Mouse (Mus musculus): ENCODE data around the gene Spindoc. TPM values are rescaled to one million over a fixed set of nuclear protein-coding genes. Genes with fewer than 3 reads are reported as not detected.

The Spindoc gene
- polyA plus RNA-seq, 1 experiment, result 43.8 TPM

DNA sequence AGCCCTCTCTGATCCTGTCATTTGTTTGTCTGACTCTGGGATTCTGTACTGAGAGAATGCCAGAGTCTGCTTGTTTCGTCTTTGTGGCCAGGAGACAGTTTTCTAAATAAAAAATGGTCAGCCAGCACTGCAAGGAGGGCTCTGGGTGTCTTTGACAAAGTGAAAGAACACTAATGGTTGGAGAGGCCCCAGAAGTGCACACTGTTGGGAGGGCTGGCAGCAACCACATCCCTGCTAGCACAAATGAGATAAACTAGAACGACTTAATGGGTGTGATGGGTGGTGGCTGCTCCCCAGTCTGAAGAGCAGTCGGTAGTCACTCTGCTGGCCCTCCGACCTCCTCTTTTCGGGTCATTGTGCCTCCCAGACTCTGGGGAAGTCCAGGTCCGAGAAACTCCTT lies 36.3 kb upstream of the Spindoc start:
- H3K27me3 ChIP-seq (ENCODE audit: control insufficient read depth, insufficient read depth, low read length, poor library complexity, severe bottlenecking), result no peaks in the 10 kb centered on the region
- no peaks in the 10 kb centered on the region for H3K9me3 ChIP-seq (replicated peaks; ENCODE audit: control insufficient read depth, insufficient read depth, low read length, poor library complexity, severe bottlenecking)
- no peak overlapping the region for H3K4me3 ChIP-seq (ENCODE audit: low read depth, low read length)
- H3K27ac ChIP-seq (ENCODE audit: insufficient read depth, low read length), result no peak overlapping the region
- no peak for TF ChIP-seq POLR2A (IDR thresholded peaks at IDR 0.05; ENCODE audit: insufficient read depth, low read length)
- no peak for TF ChIP-seq EP300 (IDR thresholded peaks at IDR 0.05; ENCODE audit: insufficient read depth, low read depth, low read length)
- no peak for TF ChIP-seq CTCF (IDR thresholded peaks at IDR 0.05; ENCODE audit: low read depth, low read length)
- no peaks in the 10 kb centered on the region for H3K36me3 ChIP-seq (ENCODE audit: control insufficient read depth, insufficient read depth, low read length, poor library complexity, severe bottlenecking)
- H3K9ac ChIP-seq (ENCODE audit: low read depth, poor library complexity, severe bottlenecking), result no peak overlapping the region
- no peaks in the 10 kb centered on the region for H3K4me1 ChIP-seq (ENCODE audit: control insufficient read depth, insufficient read depth, low read length)

DNA sequence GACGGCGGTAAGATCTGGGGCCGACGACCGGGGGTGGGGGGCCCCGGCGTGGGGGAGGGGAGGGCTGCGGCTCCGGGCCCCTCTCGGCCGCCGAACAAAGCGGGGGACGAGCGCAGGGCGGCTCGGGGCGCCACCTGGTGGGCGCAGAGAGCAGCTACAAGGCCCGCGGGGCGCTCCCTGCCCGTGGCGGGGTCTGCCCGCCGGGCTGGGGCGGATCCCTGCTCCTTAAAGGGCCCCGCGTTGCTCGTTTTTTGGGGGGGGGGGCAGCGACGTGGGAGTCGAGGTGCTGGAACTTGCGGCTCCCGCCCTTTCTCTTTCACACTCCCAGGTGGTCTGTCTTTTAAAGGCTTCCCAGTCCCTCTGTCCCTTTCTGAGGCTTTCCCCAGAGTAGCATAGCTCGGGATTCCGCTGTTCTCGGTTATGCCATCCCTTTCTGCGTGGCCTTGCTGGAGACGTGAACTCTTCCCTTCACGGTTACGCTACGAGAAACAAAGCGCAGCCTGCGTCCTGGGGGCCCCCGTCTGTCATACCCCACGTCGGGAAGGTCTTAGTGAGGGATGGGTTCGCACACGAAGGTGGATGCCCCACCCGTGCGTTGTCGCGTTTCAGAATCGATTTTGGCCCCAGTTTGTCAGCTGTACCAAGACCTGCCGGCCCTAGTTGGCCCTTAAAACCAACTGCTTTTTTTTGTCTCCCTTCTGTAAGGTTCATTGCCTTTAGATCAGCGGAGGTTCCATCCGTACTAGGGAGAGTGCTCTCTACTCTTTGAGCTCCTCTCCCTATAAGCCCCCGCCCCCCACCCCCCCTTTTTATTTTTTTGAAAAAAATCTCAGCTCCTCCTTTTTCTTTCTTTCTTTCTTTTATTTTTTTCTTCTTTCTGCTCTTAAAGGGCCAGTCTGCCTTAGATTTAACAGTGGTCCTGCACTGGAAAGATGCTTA lies 35.4 kb upstream of the Spindoc start:
- TF ChIP-seq CTCF (IDR thresholded peaks at IDR 0.05; ENCODE audit: low read depth, low read length) (peak; percentile 58), POLR2A (IDR thresholded peaks at IDR 0.05; ENCODE audit: insufficient read depth, low read length) (no peak)
- Histone ChIP-seq H3K9me3 (replicated peaks; ENCODE audit: control insufficient read depth, insufficient read depth, low read length, poor library complexity, severe bottlenecking) (no peaks in the 10 kb centered on the region), H3K27me3 (ENCODE audit: control insufficient read depth, insufficient read depth, low read length, poor library complexity, severe bottlenecking) (no peaks in the 10 kb centered on the region), H3K4me3 (ENCODE audit: low read depth, low read length) (peak overlapping the region; percentile 55), H3K4me1 (ENCODE audit: control insufficient read depth, insufficient read depth, low read length) (no peaks in the 10 kb centered on the region), H3K9ac (ENCODE audit: low read depth, poor library complexity, severe bottlenecking) (peak overlapping the region; percentile 93), H3K27ac (ENCODE audit: insufficient read depth, low read length) (no peak overlapping the region), H3K36me3 (ENCODE audit: control insufficient read depth, insufficient read depth, low read length, poor library complexity, severe bottlenecking) (no peaks in the 10 kb centered on the region)

DNA sequence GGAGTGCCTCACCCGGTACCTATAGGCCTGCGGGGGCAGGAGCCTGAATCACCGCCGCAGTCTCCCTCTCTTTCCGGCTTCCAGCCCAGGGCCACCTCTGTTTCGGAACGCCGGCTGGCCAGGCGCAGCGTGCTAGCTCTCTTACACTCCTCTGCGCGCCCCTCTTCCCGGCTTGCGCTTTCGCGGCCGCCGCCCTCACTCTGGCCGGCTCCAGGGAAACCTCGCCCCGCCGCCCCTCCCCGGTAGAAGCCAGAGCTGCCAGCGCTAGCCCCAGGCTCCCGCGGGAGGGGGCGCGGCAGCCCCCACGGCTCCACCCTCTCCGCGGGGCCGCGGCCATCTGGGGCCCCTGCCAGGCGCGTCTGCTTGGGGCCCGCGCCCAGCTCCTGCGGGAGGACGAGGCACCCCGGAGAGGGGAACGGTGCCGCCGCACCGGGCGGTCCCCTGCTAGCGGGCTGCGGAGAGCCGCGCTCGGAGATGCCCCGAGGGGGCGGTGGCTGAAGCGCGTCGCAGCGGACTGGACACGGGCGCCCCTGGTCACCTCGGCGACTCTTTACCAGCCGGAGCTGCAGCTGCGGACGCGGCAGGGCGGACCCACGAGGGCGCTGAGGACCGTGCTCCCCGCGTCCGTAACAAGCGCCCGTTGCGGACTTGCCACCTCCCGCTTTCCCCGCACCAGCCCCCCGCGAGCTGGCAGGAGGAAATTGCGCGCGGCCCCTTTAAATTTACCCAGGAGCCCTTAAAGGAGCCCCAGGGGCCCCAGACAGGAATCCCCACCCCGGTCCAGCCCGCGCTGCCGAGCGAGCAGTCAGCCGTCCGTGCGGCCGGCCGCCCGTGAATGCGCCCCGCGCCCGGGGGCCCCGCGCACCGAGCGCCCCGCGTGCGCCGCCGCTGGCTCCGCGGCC lies 34.3 kb upstream of the Spindoc start, which contains the start of gene 2700081O15Rik:
TSS of gene 2700081O15Rik (plus strand) at position 792 of the 902 bp plus-strand sequence.
- peak within 1 kb of the TSS; percentile 77 for H3K4me3 ChIP-seq (ENCODE audit: low read depth, low read length)
- H3K9ac ChIP-seq (ENCODE audit: low read depth, poor library complexity, severe bottlenecking), result peak within 1 kb of the TSS; percentile 93
- H3K27me3 ChIP-seq (ENCODE audit: control insufficient read depth, insufficient read depth, low read length, poor library complexity, severe bottlenecking), result no peaks in the 10 kb centered on the region
- TF ChIP-seq POLR2A (IDR thresholded peaks at IDR 0.05; ENCODE audit: insufficient read depth, low read length), result no peak
- no peak for TF ChIP-seq CTCF (IDR thresholded peaks at IDR 0.05; ENCODE audit: low read depth, low read length)
- no peak for TF ChIP-seq EP300 (IDR thresholded peaks at IDR 0.05; ENCODE audit: insufficient read depth, low read depth, low read length)
- no peaks in the 10 kb centered on the region for H3K9me3 ChIP-seq (replicated peaks; ENCODE audit: control insufficient read depth, insufficient read depth, low read length, poor library complexity, severe bottlenecking)
- H3K27ac ChIP-seq (ENCODE audit: insufficient read depth, low read length), result no peak within 1 kb of the TSS
- no peaks in the 10 kb centered on the region for H3K36me3 ChIP-seq (ENCODE audit: control insufficient read depth, insufficient read depth, low read length, poor library complexity, severe bottlenecking)
- no peaks in the 10 kb centered on the region for H3K4me1 ChIP-seq (ENCODE audit: control insufficient read depth, insufficient read depth, low read length)

DNA sequence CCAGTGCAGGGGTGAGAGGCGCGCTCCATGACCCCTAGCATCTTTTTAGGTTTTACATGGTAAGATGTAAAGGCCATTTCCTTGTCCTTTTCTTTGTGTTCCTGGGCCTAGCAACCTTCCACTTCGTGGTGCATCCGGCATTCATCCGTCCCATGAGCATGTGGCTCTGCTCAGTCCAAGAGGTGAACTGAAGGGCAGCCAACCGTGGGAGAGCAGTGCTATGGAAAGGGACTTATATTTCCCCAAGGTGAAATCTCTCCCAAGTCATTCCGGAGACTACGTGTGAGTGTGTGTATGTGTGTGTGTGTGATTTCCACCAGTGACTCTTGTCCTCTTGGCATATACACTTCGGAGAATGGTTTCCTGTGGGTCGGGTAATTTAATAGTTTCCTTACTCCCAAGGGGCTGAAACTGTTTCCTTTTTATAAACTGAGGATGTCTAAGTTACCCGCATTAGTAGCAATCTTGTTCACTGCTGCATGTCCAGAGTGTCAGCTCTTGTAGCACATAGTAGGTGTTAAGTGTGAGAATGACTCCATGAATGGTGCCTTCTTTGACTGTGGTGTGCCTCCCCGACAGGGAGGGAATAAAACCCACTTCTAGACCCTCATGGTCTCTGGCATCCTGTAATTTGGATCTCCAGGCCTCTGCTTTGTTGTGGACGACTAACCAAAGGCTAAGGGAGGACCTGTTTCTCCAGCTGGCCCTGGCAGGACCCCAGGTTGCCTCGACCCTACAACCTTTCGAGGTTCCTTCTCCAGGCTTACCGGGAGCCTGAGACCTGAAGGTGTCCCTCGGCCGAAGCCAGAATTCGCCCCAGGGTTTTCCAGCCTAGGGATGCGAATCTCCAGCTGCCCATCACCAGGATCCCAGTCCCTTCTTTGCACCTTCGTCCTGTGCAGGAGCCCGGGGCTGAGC lies 33.4 kb upstream of the Spindoc start:
- no peaks in the 10 kb centered on the region for H3K36me3 ChIP-seq (ENCODE audit: control insufficient read depth, insufficient read depth, low read length, poor library complexity, severe bottlenecking)
- TF ChIP-seq EP300 (IDR thresholded peaks at IDR 0.05; ENCODE audit: insufficient read depth, low read depth, low read length) (no peak), POLR2A (IDR thresholded peaks at IDR 0.05; ENCODE audit: insufficient read depth, low read length) (no peak), CTCF (IDR thresholded peaks at IDR 0.05; ENCODE audit: low read depth, low read length) (no peak)
- peak overlapping the region; percentile 77 for H3K4me3 ChIP-seq (ENCODE audit: low read depth, low read length)
- no peaks in the 10 kb centered on the region for H3K9me3 ChIP-seq (replicated peaks; ENCODE audit: control insufficient read depth, insufficient read depth, low read length, poor library complexity, severe bottlenecking)
- no peak overlapping the region for H3K27ac ChIP-seq (ENCODE audit: insufficient read depth, low read length)
- H3K4me1 ChIP-seq (ENCODE audit: control insufficient read depth, insufficient read depth, low read length), result peaks cover 4% of the 10 kb centered on the region
- H3K27me3 ChIP-seq (ENCODE audit: control insufficient read depth, insufficient read depth, low read length, poor library complexity, severe bottlenecking), result no peaks in the 10 kb centered on the region
- peak overlapping the region; percentile 93 for H3K9ac ChIP-seq (ENCODE audit: low read depth, poor library complexity, severe bottlenecking)

DNA sequence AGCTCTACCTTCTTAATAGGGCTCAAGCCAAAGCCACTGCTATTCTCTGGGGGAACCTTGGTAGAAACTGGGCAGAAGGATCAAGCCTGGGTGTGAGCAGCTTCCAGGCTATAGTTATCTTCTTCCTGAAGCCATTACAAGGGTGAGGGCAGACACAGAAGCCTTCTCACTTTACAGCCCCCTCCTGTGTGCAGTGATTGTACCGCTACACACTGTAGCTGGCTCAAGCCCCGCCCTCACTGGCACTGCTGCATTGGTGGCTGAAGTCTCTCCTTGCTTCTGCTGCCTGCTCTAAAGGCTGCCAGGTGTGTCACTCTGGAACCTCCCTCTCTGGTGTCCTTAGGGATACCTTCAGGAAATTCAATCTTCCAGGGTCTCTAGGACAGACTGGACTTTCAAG lies 29.6 kb upstream of the Spindoc start:
- H3K27ac ChIP-seq (ENCODE audit: insufficient read depth, low read length), result no peak overlapping the region
- TF ChIP-seq CTCF (IDR thresholded peaks at IDR 0.05; ENCODE audit: low read depth, low read length) (no peak), POLR2A (IDR thresholded peaks at IDR 0.05; ENCODE audit: insufficient read depth, low read length) (no peak)

More for the DNA sequence above, 29.6 kb upstream of the Spindoc start:
- Histone ChIP-seq H3K36me3 (ENCODE audit: control insufficient read depth, insufficient read depth, low read length, poor library complexity, severe bottlenecking) (no peaks in the 10 kb centered on the region), H3K4me3 (ENCODE audit: low read depth, low read length) (no peak overlapping the region), H3K27me3 (ENCODE audit: control insufficient read depth, insufficient read depth, low read length, poor library complexity, severe bottlenecking) (no peaks in the 10 kb centered on the region), H3K4me1 (ENCODE audit: control insufficient read depth, insufficient read depth, low read length) (peaks cover 4% of the 10 kb centered on the region), H3K9ac (ENCODE audit: low read depth, poor library complexity, severe bottlenecking) (no peak overlapping the region), H3K9me3 (replicated peaks; ENCODE audit: control insufficient read depth, insufficient read depth, low read length, poor library complexity, severe bottlenecking) (no peaks in the 10 kb centered on the region; the same call in 1 of the 2 replicates)
